Mouse (Mus musculus) cerebellum, adult 11 months (tissue): Measurements from ENCODE around the gene Ceacam19.

ENCODE experiments used
- DNase-seq: peaks from one replicate; pipeline ENCODE4 v3.0.0; 2022

The Ceacam19 gene

DNA sequence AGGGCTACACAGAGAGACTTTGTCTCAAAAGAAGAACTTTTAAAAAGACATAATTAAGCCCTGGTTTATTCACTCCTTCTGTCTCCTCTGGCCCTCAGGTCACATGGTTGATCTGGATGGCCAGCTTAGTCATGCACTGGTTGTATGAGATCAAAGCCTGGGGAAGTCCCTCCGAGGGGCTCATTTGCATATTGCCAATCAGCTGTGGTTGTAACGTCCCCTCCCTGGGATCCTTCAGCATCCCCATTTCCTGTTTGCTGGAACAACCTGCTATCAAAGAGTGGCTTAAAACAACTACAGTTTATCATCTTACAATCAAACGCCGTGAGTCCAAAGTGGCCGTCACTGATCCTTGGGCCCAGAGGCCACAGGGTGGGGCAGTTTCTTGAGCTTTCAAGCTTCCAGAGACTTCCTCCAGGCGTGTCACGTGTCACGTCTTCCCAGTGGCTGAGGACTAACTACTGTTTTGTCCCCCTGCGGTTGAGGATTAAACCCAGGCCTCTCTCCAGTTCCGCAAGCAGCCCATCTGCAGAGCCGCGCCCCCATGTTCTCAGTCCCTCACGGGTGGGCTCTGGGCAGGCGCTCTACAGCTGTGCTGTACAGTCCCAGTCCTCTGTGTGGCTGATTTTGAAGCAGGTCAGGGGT lies 10.9 kb downstream of the Ceacam19 start:
- DNase-seq = no peak

DNA sequence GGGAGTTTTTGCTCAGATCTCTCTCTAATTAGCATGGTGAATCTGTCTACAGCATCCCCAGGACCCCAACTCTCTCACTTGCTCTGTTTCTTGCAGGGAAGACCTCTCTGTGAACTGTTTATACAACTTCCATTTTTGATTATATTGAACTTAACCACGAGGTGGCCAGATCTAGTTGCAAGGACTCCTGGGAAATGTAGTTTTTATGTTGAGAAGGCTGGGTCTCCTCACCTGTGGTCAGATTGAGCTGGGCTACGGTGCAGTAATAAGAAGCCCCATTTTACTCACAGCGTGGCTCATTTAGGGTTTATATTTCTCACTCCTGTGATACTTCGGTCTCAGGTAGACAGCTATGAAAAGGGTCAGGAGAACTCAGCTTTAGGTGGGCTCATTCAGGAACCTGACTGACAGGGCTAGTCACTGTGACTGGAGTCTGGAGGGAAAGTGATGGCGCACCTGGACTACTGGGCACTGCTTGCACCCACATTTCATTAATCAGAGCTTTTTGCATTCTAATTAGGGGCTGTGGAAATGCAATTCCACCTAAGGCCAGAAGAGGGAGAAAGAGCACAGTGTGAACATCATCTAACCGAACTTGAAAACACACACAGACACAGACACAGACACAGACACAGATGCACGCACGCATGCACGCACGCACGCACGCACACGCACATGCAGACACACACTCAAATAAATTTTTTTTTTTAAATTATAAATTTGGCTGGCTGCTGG lies 11.7 kb downstream of the Ceacam19 start:
- no peak for DNase-seq

DNA sequence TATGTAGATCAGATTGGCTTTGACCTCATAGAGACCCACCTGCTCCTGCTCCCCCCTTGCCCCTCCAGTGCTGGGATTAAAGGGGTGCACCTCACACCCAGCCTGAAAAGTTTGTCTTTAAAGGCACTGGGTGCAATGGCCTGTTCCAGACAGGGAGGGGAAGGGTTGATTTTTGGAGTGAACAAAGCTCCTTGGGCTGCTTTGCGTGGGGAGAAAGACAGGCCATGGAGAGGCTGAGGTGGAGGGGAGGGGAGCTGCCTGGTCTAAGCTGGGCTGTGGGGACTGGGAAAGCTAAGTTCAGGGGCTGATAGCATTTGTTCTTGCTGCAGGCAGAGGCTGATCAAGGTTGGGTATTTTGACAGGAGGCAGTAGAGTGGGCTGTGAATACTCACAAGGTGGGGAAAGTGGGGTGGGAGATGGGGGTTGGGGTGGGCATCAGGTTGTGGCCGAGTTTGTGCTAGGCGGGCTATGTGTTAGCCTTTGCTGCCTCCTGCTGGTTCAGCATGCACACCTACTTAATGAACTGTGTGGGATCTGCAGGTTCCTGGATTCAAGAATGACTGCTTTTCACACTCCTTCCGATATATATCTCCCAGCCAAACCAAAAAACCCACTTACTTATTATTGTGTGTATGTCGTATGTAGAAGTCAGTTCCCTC lies 15.7 kb downstream of the Ceacam19 start:
- DNase-seq = no peak

DNA sequence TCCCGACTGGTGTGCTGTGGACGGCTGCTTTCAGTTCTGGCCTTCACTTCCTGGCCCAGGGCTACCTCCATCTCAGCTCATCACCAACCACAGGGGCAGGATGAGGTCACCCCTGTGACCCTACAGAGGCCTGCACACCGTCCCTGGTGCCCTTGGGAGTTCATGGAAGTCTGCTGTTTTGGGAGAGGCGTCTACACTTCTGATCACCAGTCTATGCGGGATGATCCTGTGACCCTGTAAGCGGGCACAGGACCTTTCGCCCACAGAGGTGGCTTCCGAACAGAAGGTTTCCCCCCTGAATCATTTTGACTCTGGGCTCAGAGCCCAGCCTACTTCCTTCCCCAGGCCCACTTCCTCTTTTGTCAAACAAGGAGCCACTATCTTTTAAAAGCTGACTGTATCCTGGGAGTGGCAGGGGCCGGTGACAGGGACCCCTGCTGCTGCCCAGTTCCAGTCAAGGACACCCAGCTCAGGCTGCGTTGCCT lies 16.6 kb downstream of the Ceacam19 start:
- DNase-seq = no peak

DNA sequence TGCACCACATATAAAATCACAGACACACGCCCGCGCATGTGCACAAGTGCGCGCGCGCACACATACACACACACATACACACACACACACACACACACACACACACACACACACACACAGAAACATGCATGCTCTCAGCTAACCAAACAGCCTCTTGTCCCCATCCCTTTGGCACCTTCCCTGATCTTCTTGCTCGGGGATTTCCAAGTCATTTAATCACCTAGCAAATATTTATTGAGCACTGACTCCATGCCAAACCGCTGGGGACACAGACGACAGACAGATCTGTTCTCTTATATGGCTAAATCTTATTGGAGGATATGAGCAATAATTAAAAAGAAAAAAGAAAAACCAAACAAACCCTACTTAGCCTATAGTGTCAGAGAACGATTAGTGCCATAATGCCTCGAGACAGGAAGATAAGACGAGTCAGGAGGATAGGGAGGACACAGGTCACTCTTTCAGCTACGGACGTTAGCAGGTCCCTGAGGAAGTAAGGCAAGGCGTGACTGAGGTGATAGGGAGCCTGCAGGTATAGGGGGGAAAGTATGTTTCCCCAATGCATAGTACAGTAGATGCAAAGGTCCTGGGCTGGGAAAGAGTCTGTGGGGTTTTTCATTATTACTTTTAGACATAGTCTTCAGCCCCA lies 19.9 kb downstream of the Ceacam19 start:
- no peak for DNase-seq

DNA sequence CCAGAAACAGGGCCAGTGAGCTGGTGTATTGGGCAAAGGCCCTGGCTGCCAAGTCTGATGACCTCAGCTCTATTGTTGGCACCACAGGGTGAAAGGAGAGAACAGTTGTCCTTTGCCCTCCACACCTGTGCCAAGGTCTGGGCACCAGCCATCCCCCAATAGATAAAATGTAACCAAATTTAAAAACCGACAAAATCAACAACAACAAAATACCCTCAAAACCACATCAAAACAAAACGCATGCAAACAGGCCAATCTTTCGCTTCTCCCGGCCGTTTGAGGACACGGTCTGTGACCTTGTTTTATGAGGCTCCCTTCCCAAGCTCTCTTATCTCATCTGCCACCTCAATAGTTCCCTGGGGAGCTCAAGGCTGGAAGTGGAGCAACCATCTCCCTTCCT lies 21.3 kb downstream of the Ceacam19 start:
- no peak for DNase-seq

DNA sequence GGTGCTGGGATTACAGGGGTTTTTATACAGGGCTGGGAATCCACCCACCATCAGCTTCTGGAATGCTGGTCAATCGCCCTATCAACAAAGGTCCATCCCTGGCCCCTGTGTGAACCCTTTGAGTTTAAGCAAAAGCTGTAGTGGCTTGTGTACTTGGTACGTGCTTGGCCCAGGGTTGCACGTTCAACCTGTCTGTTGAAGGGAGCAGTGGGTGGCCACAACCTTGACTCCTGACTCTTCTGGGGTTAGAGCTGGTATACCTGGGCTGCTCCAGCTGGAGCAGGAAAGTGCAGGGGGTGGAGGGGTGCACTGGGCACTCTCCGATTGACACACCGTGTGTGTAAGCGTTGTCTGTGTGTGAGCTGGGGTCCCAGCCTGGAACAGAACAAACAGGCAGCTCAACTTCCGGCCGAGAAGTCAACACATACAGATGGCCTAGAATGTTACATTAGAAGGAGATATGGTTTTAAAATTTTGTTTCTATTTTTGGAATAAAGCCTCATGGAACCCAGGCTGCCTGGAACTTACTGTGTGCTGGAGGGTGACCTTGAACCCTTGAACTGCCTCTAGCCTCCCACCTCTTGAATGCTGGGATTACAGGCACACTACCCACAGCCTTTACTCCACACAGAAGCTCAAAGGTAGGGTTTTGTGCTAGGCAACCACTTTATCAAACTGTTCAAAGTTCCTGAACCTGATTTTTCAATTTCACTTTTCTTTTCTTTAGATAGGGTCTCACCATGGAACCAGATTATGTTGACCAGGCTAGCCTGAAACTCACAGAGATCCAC lies 22.3 kb downstream of the Ceacam19 start:
- DNase-seq = no peak

DNA sequence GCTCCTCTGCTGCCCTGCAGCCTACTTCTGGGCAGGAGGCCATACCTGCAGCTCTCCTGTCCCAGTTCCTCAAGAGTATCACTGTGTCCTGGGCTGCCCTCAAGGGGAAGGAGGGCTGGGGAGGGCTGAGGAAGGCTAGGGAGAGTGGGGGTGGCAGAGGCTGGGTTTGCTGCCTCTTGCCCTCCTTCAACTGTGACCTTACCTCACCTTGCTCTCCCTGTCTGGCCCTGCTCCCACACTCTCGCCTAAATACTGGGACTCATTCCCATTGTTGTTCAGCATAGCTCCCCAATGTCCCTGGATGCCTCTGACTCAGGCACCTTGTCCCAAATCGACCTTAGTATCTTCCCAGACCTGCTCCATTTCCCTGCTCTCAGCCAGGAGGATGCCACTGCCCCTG lies 23.5 kb downstream of the Ceacam19 start:
- DNase-seq = no peak

DNA sequence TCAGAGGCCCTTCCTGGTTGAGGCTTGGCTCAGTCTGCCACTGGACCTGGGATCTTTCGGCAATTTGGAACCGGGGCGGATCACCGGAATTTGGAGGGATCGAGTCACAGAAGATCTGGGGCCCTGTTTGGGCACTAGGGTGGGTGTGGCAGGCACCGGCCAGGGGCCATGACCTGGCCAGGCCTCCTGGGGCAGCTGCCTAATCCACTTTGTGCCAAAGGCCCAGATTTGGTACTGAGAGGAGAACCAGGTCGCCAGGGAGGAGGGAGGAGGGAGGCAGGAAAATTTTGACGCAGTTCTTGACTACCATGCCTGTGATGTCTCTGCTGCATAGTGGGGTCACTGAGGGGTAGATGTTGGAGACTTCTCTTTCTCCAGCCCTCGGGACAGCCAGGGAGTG lies 26.6 kb downstream of the Ceacam19 start, which contains the start of gene Ceacam16:
Gene Ceacam16, minus strand, starts transcription at position 101 of the 400 bp plus-strand sequence.
- no peak for DNase-seq

DNA sequence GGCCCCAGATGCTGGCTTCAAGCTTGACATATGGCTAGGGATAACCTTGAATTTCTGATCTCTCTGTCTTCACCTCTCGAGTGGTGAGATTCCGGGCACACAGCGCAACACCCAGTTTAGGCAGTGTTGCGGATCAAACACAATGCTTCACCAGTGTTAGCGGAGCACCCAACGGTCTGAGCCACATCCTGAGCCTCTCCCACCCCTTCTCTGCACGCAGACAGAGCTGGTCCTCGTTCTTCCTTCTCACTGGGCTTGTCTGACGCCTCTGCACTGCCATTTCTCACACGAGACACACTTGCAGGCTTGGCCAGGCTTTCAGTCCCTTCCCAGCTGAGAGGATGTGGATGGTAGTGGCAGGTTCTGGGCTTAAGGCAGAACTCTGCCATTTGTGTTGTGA lies 28.0 kb downstream of the Ceacam19 start:
- DNase-seq = no peak

DNA sequence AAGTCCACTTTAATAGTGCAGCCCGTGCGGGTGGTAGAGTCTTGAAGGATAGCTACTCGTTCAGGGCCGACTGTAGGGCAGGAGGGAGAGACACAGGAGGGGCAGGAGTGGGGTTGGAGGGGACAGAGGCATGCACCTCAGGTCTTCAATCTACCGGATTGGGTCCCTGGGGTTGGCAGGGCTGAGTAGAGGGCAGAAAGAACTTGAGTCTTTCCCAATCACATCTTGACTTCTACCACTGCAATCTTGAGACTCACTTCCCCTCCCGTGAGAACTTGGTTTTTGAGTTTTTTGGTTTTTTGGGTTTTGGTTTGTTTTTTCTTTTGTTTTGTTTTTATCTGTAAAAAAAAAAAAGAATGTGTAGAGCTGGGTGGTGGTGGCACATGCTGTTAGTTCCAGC lies 31.5 kb downstream of the Ceacam19 start:
- no peak for DNase-seq

DNA sequence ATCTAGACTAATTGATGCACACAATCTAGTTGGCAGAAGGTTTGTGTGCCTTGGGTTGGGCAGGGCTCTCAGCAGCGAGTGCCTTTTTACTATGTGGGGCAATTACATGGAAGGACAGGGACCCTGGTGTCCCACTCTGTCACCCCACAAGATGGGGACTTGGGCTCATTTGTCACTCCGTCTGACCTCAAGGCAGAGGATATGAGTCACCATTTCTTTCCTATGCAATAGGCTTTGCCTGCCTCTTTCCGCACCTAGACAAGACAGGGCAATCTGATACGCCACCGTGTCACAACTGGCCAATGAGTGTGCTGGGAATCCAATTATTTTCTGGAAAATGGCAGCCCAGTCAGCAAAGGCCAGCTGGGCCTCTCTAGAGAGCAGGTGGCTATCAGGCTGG lies 32.1 kb downstream of the Ceacam19 start:
- no peak for DNase-seq

DNA sequence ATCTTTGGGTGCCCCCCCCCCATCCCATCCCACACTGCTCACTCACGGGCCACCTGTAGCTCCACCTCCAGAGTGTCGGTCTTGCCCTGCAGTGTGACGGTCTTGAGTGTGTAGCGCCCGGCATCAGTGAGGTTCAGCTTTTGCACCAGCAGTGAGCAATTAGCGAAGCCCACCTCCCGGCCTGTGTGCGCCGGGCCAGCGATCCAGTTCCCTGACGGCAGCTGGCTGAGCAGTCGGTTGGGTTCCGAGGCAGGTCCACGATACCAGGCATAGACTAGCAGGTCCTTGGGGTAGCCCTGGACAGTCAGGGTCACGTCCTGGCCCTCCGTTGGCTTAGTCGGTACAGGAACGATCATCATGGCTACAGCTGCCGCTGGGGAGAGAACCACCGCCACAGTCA lies 34.2 kb downstream of the Ceacam19 start:
- no peak for DNase-seq

DNA sequence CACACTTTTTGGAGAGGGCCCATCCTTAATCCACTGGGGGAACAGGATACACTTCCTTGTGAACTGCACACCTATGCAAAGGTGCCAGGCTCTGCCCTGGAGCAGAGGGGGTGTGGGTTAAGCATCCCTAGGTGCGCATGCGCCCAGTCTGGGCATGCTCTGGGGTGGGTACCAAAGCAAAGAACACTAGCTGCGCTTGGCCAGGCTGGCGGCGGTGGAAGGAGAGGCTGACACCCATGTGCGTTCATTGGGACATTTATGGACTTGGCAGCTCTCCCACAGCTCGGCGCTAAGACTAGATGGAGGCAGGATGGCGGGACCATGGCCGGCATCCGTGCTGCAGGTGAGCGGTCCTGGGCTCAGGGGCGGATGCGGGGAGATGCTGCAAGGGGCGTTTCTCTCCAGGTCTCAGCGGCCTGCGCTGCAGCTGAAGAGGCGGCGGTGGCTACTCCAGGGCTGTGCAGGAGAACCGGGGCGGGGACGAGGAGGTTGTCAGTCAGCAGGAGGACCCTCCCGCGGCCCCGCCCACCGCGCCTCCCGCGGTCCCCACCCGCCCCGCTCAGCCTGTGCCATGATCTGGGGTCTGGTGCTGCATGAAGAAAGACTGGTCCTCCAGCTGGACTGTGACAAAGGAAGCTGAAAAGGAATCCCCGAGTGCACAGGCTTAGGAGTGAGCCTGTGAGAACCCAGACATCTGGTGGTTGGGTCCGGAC lies 35.8 kb downstream of the Ceacam19 start, which contains the start of gene Gm19345:
Gene Gm19345, plus strand, starts transcription at position 146 of the 713 bp plus-strand sequence.
- no peak for DNase-seq

DNA sequence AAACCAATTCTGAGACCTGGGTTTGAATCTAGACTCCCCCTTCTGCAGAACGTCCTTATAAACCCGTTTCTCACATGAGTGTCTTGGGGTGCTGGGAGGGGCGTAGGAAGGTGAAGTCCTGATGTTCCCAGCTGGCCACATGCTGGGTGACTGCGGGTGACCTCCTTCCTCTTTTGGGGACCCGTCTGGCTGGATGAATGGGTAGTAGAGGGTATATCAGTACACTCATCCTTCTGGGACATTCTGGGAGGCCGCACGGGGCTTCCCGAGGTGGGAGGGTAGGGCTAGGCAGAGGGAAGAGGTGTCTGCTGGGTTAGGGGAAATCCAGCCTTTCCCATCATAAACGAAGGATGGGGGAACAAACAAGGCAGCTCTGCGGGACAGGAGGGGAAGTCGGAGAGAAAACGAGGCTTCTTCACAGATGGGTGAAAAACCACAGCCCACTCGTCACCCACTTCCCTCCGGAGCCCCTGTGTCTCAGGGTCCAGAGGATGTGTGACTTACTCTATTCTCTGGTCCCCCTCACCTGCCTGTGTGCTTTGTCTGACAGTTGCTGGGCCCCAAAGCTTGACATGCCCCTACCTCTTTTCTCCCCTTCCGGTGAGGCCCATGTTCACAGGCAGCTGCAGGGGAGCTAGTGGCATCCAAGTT lies 43.1 kb downstream of the Ceacam19 start:
- no peak for DNase-seq

DNA sequence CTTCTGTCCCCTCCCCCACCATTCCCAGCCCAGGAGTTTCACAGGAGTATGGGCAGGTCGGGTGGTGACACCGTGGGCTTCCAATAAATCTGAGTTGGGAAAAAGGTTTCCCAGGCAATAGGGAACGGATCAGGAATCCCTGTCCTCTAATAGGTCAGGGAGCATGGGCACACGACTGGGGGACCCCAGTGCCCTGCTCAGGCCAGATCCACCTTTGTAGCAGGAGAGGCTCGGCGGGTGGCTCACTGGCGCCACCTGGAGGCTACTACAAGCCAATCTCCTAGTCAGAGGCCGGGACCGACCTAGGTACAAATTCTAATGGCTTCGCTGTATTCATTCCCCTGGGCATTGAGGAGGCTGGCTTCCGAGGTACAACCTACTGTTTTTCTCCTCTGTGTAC lies 44.2 kb downstream of the Ceacam19 start:
- DNase-seq = peak; percentile 21

DNA sequence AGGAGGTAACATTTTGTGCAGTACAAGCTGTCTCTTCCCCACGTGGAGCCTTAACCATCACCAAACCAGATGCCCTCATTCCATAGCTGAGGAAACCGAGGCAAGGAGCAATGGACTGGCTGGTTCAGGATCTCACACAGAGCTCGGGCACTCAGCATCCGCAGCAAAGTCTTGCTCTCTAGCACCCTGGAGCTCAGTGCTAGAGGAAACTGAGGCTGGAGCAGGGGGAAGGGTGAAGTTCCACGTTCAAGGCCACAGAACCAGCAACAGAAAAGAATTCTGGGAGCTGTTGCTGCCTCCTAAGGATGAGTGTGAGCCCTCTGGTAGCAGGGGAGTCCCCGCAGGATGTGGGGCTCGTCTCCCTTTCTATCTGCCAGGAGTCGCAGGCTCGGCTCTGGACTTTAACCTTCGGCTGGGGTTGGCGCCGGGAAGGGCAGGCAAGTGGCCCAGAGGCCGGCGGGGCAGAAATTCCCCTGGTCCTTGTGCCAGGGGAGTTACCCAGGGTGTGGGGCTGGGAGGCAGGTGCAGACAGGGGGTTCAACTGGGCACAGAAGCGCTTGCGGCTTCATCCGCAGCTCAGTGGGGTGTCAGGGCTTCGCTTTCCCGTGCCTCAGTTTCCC lies 44.8 kb downstream of the Ceacam19 start:
- DNase-seq = no peak

DNA sequence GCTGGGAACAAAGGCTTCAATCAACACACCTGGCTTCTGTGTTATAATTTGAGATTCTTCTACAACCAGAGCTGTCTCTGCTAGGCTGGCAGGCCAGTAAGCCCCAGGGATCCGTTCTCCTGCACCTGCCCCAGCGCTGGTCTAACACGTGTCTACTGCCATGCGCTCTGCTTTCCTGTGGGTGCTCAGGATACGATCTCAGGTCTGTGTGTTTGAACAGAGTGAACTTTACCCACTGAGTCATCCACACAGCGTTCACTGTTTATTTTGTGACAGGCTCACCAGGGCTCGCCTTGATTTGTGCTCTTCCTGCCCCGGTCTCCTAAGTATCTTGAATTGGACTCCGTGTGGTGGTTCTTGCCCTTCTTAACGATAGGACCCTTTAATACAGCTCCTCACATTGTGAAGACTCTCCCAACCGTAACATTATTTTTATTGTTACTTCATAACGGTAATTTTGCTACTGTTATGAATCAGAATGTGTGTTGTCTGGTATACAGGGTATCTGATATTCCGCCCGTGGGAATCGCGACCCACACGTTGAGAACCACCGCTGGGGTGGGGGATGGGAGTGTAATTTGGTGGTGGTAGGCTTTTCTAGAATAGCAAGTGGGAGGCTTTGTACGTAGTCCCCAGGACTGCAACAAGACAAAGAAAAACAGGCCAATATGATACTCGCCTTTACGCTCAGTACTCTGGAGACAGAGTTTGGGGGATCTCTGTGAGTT lies 45.9 kb downstream of the Ceacam19 start:
- no peak for DNase-seq

DNA sequence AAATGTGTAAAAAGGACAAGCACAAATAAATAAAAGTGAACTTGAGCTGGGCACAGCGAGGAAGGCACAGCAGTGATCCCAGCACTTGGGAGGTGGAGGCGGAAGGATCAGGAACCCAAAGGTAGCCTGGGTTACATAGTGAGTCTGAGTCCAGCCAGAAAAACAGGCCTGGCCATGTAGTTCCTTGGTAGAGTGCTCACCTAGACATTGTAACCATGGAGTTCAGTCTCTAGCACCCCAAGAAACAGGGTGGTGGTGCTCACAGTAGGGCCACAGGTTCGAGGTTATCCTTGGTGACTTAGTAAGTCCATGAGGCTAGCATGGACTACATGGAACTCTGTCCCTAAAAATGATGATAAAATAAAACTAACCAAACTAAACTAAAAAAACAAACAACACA lies 46.8 kb downstream of the Ceacam19 start:
- DNase-seq = no peak

DNA sequence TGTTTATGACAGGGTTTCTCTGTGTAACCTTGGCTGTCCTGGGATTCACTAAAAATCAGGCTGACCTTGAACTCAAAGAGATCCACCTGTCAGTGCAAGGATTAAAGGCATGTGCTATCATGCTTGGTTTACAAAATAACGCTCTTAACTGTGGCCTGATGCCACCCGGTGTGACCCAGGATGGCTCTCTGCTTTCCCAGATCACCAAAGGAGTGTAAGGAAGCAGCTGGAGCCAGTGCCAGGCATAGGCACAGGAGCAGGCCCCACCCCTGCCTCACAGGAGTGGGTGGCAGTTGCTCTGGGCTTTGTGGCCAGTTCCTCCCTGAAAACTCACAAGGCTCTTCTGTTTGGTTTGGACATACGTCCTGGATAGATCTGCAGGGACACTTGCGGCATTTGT lies 47.4 kb downstream of the Ceacam19 start:
- no peak for DNase-seq
